Mouse (Mus musculus) forebrain, embryonic 14.5 days (tissue): ENCODE measurements at regions not wholly inside any gene's neighbourhood (a gene's known extent, or its start where the extent isn't known, plus 50 kb on each side); places are given as distances from the start of the nearest gene placed in this dataset.
A peak's percentile ranks its signal among the peaks of the same experiment; 100 is the strongest.
"Not testable (repeated sequence)": the region's sequence is repeated elsewhere in the genome, so short reads cannot be mapped to it uniquely, and the experiment has no call there.

ENCODE experiments used
- ATAC-seq: fragments of 200-750 bp; cut with Nextera tagmentation; 2 replicates; pipeline ENCODE4 v1.8.0; 2017; ENCODE audit warnings: mild to moderate bottlenecking, moderate library complexity
- DNase-seq: peaks from one replicate; pipeline ENCODE4 v3.0.0-alpha.2; 2015; ENCODE audit warnings: low spot score
- H3K27ac ChIP-seq: fragments of 300-500 bp; sonication (generic); 2 replicates; pipeline ENCODE4 v1.5.1; 2014; ENCODE audit warnings: low read depth, mild to moderate bottlenecking, control low read depth, low read length, moderate library complexity
- H3K27me3 ChIP-seq: fragments of 300-500 bp; sonication (generic); replicated peaks from 2 replicates; pipeline ENCODE4 v1.6.1; 2014; ENCODE audit warnings: low read length, control low read depth, mixed read lengths; ENCODE audit not compliant: control insufficient read depth, insufficient read depth
- H3K36me3 ChIP-seq: fragments of 300-500 bp; sonication (generic); 2 replicates; pipeline ENCODE4 v1.6.1; 2014; ENCODE audit warnings: low read length, control low read depth; ENCODE audit not compliant: control insufficient read depth, insufficient read depth
- H3K4me1 ChIP-seq: fragments of 300-500 bp; sonication (generic); 2 replicates; pipeline ENCODE4 v1.6.1; 2014; ENCODE audit warnings: antibody characterized with exemption, low read length, control low read depth; ENCODE audit not compliant: control insufficient read depth, insufficient read depth
- H3K4me2 ChIP-seq: fragments of 300-500 bp; sonication (generic); 2 replicates; pipeline ENCODE4 v1.6.1; 2014; ENCODE audit warnings: mild to moderate bottlenecking, control low read depth, low read length
- H3K4me3 ChIP-seq: fragments of 300-500 bp; sonication (generic); 2 replicates; pipeline ENCODE4 v1.5.1; 2014; ENCODE audit warnings: low read depth, low read length, control low read depth
- H3K9ac ChIP-seq: fragments of 300-500 bp; sonication (generic); 2 replicates; pipeline ENCODE4 v1.6.1; 2014; ENCODE audit warnings: mild to moderate bottlenecking, low read length, control low read depth, moderate library complexity
- H3K9me3 ChIP-seq: fragments of 300-500 bp; sonication (generic); replicated peaks from 2 replicates; pipeline ENCODE4 v1.6.1; 2016; ENCODE audit warnings: low read length, control low read depth, mixed read lengths; ENCODE audit not compliant: control insufficient read depth
- WGBS: fragments of 180-500 bp; shearing (Covaris S2); extraction: QIAGEN DNeasy Blood & Tissue Kit; methylation state at CpG from one replicate; pipeline ENCODE4 v1.1.7; 2014; 5-methylcytosine and 5-hydroxymethylcytosine counted together

GRCm38 (mm10) chr15:91971846-91972245, 79.1 kb upstream of the Cntn1 start:
- Histone ChIP-seq H3K9me3 (no peaks in the 10 kb centered on the region), H3K4me3 (no peak overlapping the region), H3K27ac (no peak overlapping the region), H3K4me1 (no peaks in the 10 kb centered on the region), H3K27me3 (no peaks in the 10 kb centered on the region), H3K9ac (no peak overlapping the region), H3K36me3 (no peaks in the 10 kb centered on the region), H3K4me2 (no peak overlapping the region)
- DNase-seq (no peak), ATAC-seq (no peak)
- 9% methylated on average over 5 of the region's 5 CpGs for WGBS

- 79% methylated on average over 2 of the region's 2 CpGs for WGBS
Observed at GRCm38 (mm10) chr15:91975606-91976005, 75.4 kb upstream of the Cntn1 start.

GRCm38 (mm10) chr15:91983186-91983585, 67.8 kb upstream of the Cntn1 start:
- not testable (repeated sequence) for H3K4me1 ChIP-seq, H3K27me3 ChIP-seq, H3K27ac ChIP-seq, H3K9me3 ChIP-seq, H3K4me2 ChIP-seq, H3K9ac ChIP-seq, ATAC-seq, H3K36me3 ChIP-seq, DNase-seq, H3K4me3 ChIP-seq
- WGBS, result 98% methylated on average over 15 of the region's 15 CpGs

More at GRCm38 (mm10) chr15:91975606-91976005, 75.4 kb upstream of the Cntn1 start:
- Histone ChIP-seq H3K4me1 (no peaks in the 10 kb centered on the region), H3K27me3 (no peaks in the 10 kb centered on the region), H3K4me3 (no peak overlapping the region), H3K9me3 (no peaks in the 10 kb centered on the region), H3K4me2 (no peak overlapping the region), H3K36me3 (no peaks in the 10 kb centered on the region), H3K27ac (no peak overlapping the region), H3K9ac (no peak overlapping the region)
- ATAC-seq (no peak), DNase-seq (no peak)

- H3K27me3 ChIP-seq, result no peaks in the 10 kb centered on the region
- no peak overlapping the region for H3K4me3 ChIP-seq
- no peak overlapping the region for H3K27ac ChIP-seq
- ATAC-seq, result no peak
- WGBS, result 73% methylated on average over 6 of the region's 6 CpGs
- no peaks in the 10 kb centered on the region for H3K9me3 ChIP-seq
- no peak overlapping the region for H3K4me2 ChIP-seq
- H3K9ac ChIP-seq, result no peak overlapping the region
- H3K36me3 ChIP-seq, result no peaks in the 10 kb centered on the region
- no peaks in the 10 kb centered on the region for H3K4me1 ChIP-seq
- DNase-seq, result peak; percentile 14
Observed at GRCm38 (mm10) chr15:92000086-92000485, 50.9 kb upstream of the Cntn1 start.
